Mouse (Mus musculus) myocyte (in vitro differentiated cells): ENCODE data around the gene Cetn4. TPM values are rescaled to one million over a fixed set of nuclear protein-coding genes. Genes with fewer than 3 reads are reported as not detected.
A peak's percentile ranks its signal among the peaks of the same experiment; 100 is the strongest.

Experiments
- H3K27me3 ChIP-seq: one replicate; pipeline ENCODE4 v1.6.1; 2011; ENCODE audit not compliant: control insufficient read depth, insufficient read depth, insufficient read length
- H3K36me3 ChIP-seq: one replicate; pipeline ENCODE4 v1.6.1; 2011; ENCODE audit not compliant: control insufficient read depth, insufficient read depth
- H3K4me2 ChIP-seq: one replicate; pipeline ENCODE4 v1.6.1; 2011; ENCODE audit warnings: low read depth, control low read depth
- H3K4me3 ChIP-seq: one replicate; pipeline ENCODE4 v1.5.1; 2011; ENCODE audit warnings: mild to moderate bottlenecking, control low read depth, moderate library complexity
- H3K79me2 ChIP-seq: one replicate; pipeline ENCODE4 v1.6.1; 2011; ENCODE audit not compliant: control insufficient read depth, insufficient read depth
- H3ac ChIP-seq: one replicate; pipeline ENCODE4 v1.6.1; 2011; ENCODE audit not compliant: control insufficient read depth, insufficient read length
- CEBPB ChIP-seq: IDR thresholded peaks from 2 replicates; pipeline ENCODE4 v1.6.1; 2011; ENCODE audit warnings: mild to moderate bottlenecking, moderate library complexity; ENCODE audit not compliant: poor library complexity, insufficient read depth, severe bottlenecking
- E2F4 ChIP-seq: IDR thresholded peaks from one replicate; pipeline ENCODE4 v1.6.1; 2011; ENCODE audit warnings: mild to moderate bottlenecking, control low read depth, moderate library complexity; ENCODE audit not compliant: insufficient read depth
- MAX ChIP-seq: IDR thresholded peaks from one replicate; pipeline ENCODE4 v1.6.1; 2011; ENCODE audit warnings: low read depth, mild to moderate bottlenecking, control low read depth
- MYOD1 ChIP-seq, 3 experiments: IDR thresholded peaks; one replicate each; pipeline ENCODE4 v1.6.1; 2011; ENCODE audit warnings: control low read depth in 2 of 3, low read depth in 2 of 3, mild to moderate bottlenecking in 2 of 3, moderate library complexity in 1 of 3; ENCODE audit not compliant: insufficient read length in 2 of 3, control insufficient read depth in 1 of 3
- MYOG ChIP-seq, 3 experiments: IDR thresholded peaks; one replicate each; pipeline ENCODE4 v1.6.1; 2011; ENCODE audit warnings: control low read depth in 2 of 3, low read depth in 2 of 3, mild to moderate bottlenecking in 2 of 3; ENCODE audit not compliant: insufficient read length in 2 of 3, control insufficient read depth in 1 of 3, insufficient read depth in 1 of 3
- POLR2A ChIP-seq: IDR thresholded peaks from one replicate; pipeline ENCODE4 v1.6.1; 2011; ENCODE audit warnings: low read depth, mild to moderate bottlenecking, control low read depth, moderate library complexity; ENCODE audit not compliant: insufficient read length
- POLR2AphosphoS2 ChIP-seq: IDR thresholded peaks from one replicate; pipeline ENCODE4 v1.6.1; 2011; ENCODE audit warnings: low read depth, control low read depth; ENCODE audit not compliant: insufficient read length
- REST ChIP-seq: IDR thresholded peaks from one replicate; pipeline ENCODE4 v1.6.1; 2011; ENCODE audit warnings: mild to moderate bottlenecking, control low read depth, moderate library complexity; ENCODE audit not compliant: insufficient read depth, insufficient read length
- SRF ChIP-seq: IDR thresholded peaks from one replicate; pipeline ENCODE4 v1.6.1; 2011; ENCODE audit warnings: low read depth; ENCODE audit not compliant: control insufficient read depth, insufficient read length
- TCF12 ChIP-seq: IDR thresholded peaks from one replicate; pipeline ENCODE4 v1.6.1; 2011; ENCODE audit warnings: mild to moderate bottlenecking, control low read depth; ENCODE audit not compliant: poor library complexity, insufficient read depth, severe bottlenecking
- TCF3 ChIP-seq: IDR thresholded peaks from one replicate; pipeline ENCODE4 v1.6.1; 2011; ENCODE audit warnings: low read depth, control low read depth; ENCODE audit not compliant: insufficient read length
- USF1 ChIP-seq: IDR thresholded peaks from one replicate; pipeline ENCODE4 v1.6.1; 2011; ENCODE audit warnings: low read depth, mild to moderate bottlenecking, control low read depth, moderate library complexity
- polyA plus RNA-seq: library from polyadenylated mRNA; unstranded; fragments of >200 nt; fragmentation: generic; extraction: Trizol; gene quantifications from one replicate; pipeline ENCODE4 v1.2.1, GENCODE M21; 2012; ENCODE audit warnings: missing spikeins

Gene Cetn4
- polyA plus RNA-seq, 1 experiment: 2.0 TPM

GRCm38 (mm10) chr3:37349166-37349548, 36.6 kb upstream of the Cetn4 start:
- Histone ChIP-seq H3K4me3 (peak overlapping the region; percentile 17), H3K79me2 (no peaks in the 10 kb centered on the region), H3K27me3 (no peaks in the 10 kb centered on the region), H3ac (peak overlapping the region; percentile 32), H3K4me2 (peak overlapping the region; percentile 72), H3K36me3 (no peaks in the 10 kb centered on the region)
- no peak for TF ChIP-seq MYOD1 (IDR thresholded peaks at IDR 0.05; ENCODE audit: control insufficient read depth in 1 of 3, insufficient read length in 2 of 3, low read depth in 2 of 3)
- no peak for TF ChIP-seq E2F4
- no peak for TF ChIP-seq TCF3
- no peak for TF ChIP-seq CEBPB
- no peak for TF ChIP-seq SRF
- TF ChIP-seq REST: no peak
- TF ChIP-seq POLR2A: no peak
- TF ChIP-seq POLR2AphosphoS2: no peak
- no peak for TF ChIP-seq MYOG (IDR thresholded peaks at IDR 0.05; ENCODE audit: control insufficient read depth in 1 of 3, insufficient read depth in 1 of 3, insufficient read length in 2 of 3, low read depth in 2 of 3)
- no peak for TF ChIP-seq USF1
- TF ChIP-seq MAX: no peak

GRCm38 (mm10) chr3:37348221-37349165, 36.0 kb upstream of the Cetn4 start, which contains the start of gene Fgf2:
Gene Fgf2 (plus strand): TSS chr3:37348346.
- peak within 1 kb of the TSS; percentile 32 for H3ac ChIP-seq
- H3K4me2 ChIP-seq: peak within 1 kb of the TSS; percentile 76
- H3K4me3 ChIP-seq: peak within 1 kb of the TSS; percentile 17
- H3K36me3 ChIP-seq: no peaks in the 10 kb centered on the region
- TF ChIP-seq POLR2A: no peak
- TF ChIP-seq REST: no peak
- no peak for TF ChIP-seq MYOG (IDR thresholded peaks at IDR 0.05; ENCODE audit: control insufficient read depth in 1 of 3, insufficient read depth in 1 of 3, insufficient read length in 2 of 3, low read depth in 2 of 3)
- TF ChIP-seq USF1: no peak
- no peak for TF ChIP-seq TCF3
- no peak for TF ChIP-seq POLR2AphosphoS2
- no peak for TF ChIP-seq MYOD1 (IDR thresholded peaks at IDR 0.05; ENCODE audit: control insufficient read depth in 1 of 3, insufficient read length in 2 of 3, low read depth in 2 of 3)
- no peak for TF ChIP-seq TCF12
- no peak for TF ChIP-seq E2F4
- no peak for TF ChIP-seq CEBPB
- no peak for TF ChIP-seq MAX
- no peak for TF ChIP-seq SRF
- no peaks in the 10 kb centered on the region for H3K79me2 ChIP-seq
- no peaks in the 10 kb centered on the region for H3K27me3 ChIP-seq

GRCm38 (mm10) chr3:37347671-37348070, 35.2 kb upstream of the Cetn4 start:
- H3K4me3 ChIP-seq: peak overlapping the region; percentile 17

GRCm38 (mm10) chr3:37342811-37343210, 30.3 kb upstream of the Cetn4 start:
- H3K4me3 ChIP-seq: no peak overlapping the region
- H3K36me3 ChIP-seq: no peaks in the 10 kb centered on the region
- TF ChIP-seq SRF: no peak
- TF ChIP-seq TCF12: no peak
- no peak for TF ChIP-seq REST
- TF ChIP-seq E2F4: no peak
- no peak for TF ChIP-seq POLR2A
- no peak for TF ChIP-seq TCF3
- no peak overlapping the region for H3K4me2 ChIP-seq
- no peaks in the 10 kb centered on the region for H3K79me2 ChIP-seq
- H3K27me3 ChIP-seq: no peaks in the 10 kb centered on the region
- no peak overlapping the region for H3ac ChIP-seq

More at GRCm38 (mm10) chr3:37347671-37348070, 35.2 kb upstream of the Cetn4 start:
- Histone ChIP-seq H3K27me3 (no peaks in the 10 kb centered on the region), H3K79me2 (no peaks in the 10 kb centered on the region), H3K36me3 (no peaks in the 10 kb centered on the region), H3ac (no peak overlapping the region), H3K4me2 (peak overlapping the region; percentile 76)
- TF ChIP-seq TCF3: no peak
- TF ChIP-seq E2F4: no peak
- no peak for TF ChIP-seq MAX
- TF ChIP-seq USF1: no peak
- TF ChIP-seq MYOG (IDR thresholded peaks at IDR 0.05; ENCODE audit: control insufficient read depth in 1 of 3, insufficient read depth in 1 of 3, insufficient read length in 2 of 3, low read depth in 2 of 3): no peak
- TF ChIP-seq POLR2A: no peak
- no peak for TF ChIP-seq MYOD1 (IDR thresholded peaks at IDR 0.05; ENCODE audit: control insufficient read depth in 1 of 3, insufficient read length in 2 of 3, low read depth in 2 of 3)

GRCm38 (mm10) chr3:37341110-37341509, 28.6 kb upstream of the Cetn4 start:
- Histone ChIP-seq H3ac (no peak overlapping the region), H3K36me3 (no peaks in the 10 kb centered on the region), H3K4me2 (no peak overlapping the region), H3K79me2 (no peaks in the 10 kb centered on the region), H3K4me3 (no peak overlapping the region), H3K27me3 (no peaks in the 10 kb centered on the region)
- no peak for TF ChIP-seq USF1
